Mouse (Mus musculus): ENCODE results near the gene Cym. TPM values are rescaled to one million over a fixed set of nuclear protein-coding genes. Genes with fewer than 3 reads are reported as not detected.

Gene Cym
- polyA plus RNA-seq, 1 experiment from 2014 or later, result not detected

GRCm38 (mm10) chr3:107238051-107238450, 16.5 kb upstream of the Cym start:
- H3K36me3 ChIP-seq (ENCODE audit: inconsistent target), result no peaks in the 10 kb centered on the region
- no peak overlapping the region for H3K27ac ChIP-seq
- H3K79me2 ChIP-seq (ENCODE audit: inconsistent target), result no peaks in the 10 kb centered on the region
- 84% methylated on average over 2 of the region's 2 CpGs for WGBS (ENCODE audit: missing documents)
- no peak overlapping the region for H3K4me3 ChIP-seq (ENCODE audit: inconsistent target)

- WGBS (ENCODE audit: missing documents), result 43% methylated on average over 2 of the region's 2 CpGs
These were observed 12.4 kb upstream of the Cym start for GRCm38 (mm10) chr3:107233945-107234344.

GRCm38 (mm10) chr3:107233351-107233813, 11.8 kb upstream of the Cym start:
- Histone ChIP-seq H3K4me3 (ENCODE audit: inconsistent target) (no peak overlapping the region), H3K79me2 (ENCODE audit: inconsistent target) (no peaks in the 10 kb centered on the region), H3K36me3 (ENCODE audit: inconsistent target) (no peaks in the 10 kb centered on the region), H3K27ac (no peak overlapping the region)
- WGBS (ENCODE audit: missing documents), result 6% methylated on average over 11 of the region's 11 CpGs

More at GRCm38 (mm10) chr3:107233945-107234344, 12.4 kb upstream of the Cym start:
- H3K27ac ChIP-seq, result no peak overlapping the region
- no peak overlapping the region for H3K4me3 ChIP-seq (ENCODE audit: inconsistent target)
- H3K36me3 ChIP-seq (ENCODE audit: inconsistent target), result no peaks in the 10 kb centered on the region
- no peaks in the 10 kb centered on the region for H3K79me2 ChIP-seq (ENCODE audit: inconsistent target)

- no peak overlapping the region for H3K4me3 ChIP-seq (ENCODE audit: inconsistent target)
- 81% methylated on average over 4 of the region's 4 CpGs for WGBS (ENCODE audit: missing documents)
- no peaks in the 10 kb centered on the region for H3K36me3 ChIP-seq (ENCODE audit: inconsistent target)
- no peaks in the 10 kb centered on the region for H3K79me2 ChIP-seq (ENCODE audit: inconsistent target)
- H3K27ac ChIP-seq, result no peak overlapping the region
These were observed 9.7 kb upstream of the Cym start for GRCm38 (mm10) chr3:107231202-107231601.

GRCm38 (mm10) chr3:107230527-107230926, 9.0 kb upstream of the Cym start, which contains the start of gene A630076J17Rik:
Gene A630076J17Rik (plus strand): TSS chr3:107230614.
- 17% methylated on average over 1 of the region's 1 CpGs for WGBS (ENCODE audit: missing documents)
- no peak within 1 kb of the TSS for H3K4me3 ChIP-seq (ENCODE audit: inconsistent target)
- H3K36me3 ChIP-seq (ENCODE audit: inconsistent target), result no peaks in the 10 kb centered on the region
- no peaks in the 10 kb centered on the region for H3K79me2 ChIP-seq (ENCODE audit: inconsistent target)
- H3K27ac ChIP-seq, result no peak within 1 kb of the TSS

GRCm38 (mm10) chr3:107229822-107230221, 8.3 kb upstream of the Cym start:
- Histone ChIP-seq H3K27ac (no peak overlapping the region), H3K79me2 (ENCODE audit: inconsistent target) (no peaks in the 10 kb centered on the region), H3K36me3 (ENCODE audit: inconsistent target) (no peaks in the 10 kb centered on the region), H3K4me3 (ENCODE audit: inconsistent target) (no peak overlapping the region)
- WGBS (ENCODE audit: missing documents), result 88% methylated on average over 5 of the region's 5 CpGs

- H3K79me2 ChIP-seq (ENCODE audit: inconsistent target), result no peaks in the 10 kb centered on the region
- H3K27ac ChIP-seq, result no peak overlapping the region
- WGBS (ENCODE audit: missing documents), result 88% methylated on average over 5 of the region's 5 CpGs
- no peak overlapping the region for H3K4me3 ChIP-seq (ENCODE audit: inconsistent target)
- no peaks in the 10 kb centered on the region for H3K36me3 ChIP-seq (ENCODE audit: inconsistent target)
These were observed 7.7 kb upstream of the Cym start for GRCm38 (mm10) chr3:107229221-107229620.

GRCm38 (mm10) chr3:107225820-107226219, 4.3 kb upstream of the Cym start:
- no peaks in the 10 kb centered on the region for H3K79me2 ChIP-seq (ENCODE audit: inconsistent target)
- 97% methylated on average over 5 of the region's 5 CpGs for WGBS (ENCODE audit: missing documents)
- no peaks in the 10 kb centered on the region for H3K36me3 ChIP-seq (ENCODE audit: inconsistent target)
- H3K27ac ChIP-seq, result no peak overlapping the region
- H3K4me3 ChIP-seq (ENCODE audit: inconsistent target), result no peak overlapping the region

GRCm38 (mm10) chr3:107223230-107223629, 1.7 kb upstream of the Cym start:
- H3K27ac ChIP-seq, result no peak overlapping the region
- 71% methylated on average over 1 of the region's 1 CpGs for WGBS (ENCODE audit: missing documents)
- no peak overlapping the region for H3K4me3 ChIP-seq (ENCODE audit: inconsistent target)
- no peaks in the 10 kb centered on the region for H3K36me3 ChIP-seq (ENCODE audit: inconsistent target)
- no peaks in the 10 kb centered on the region for H3K79me2 ChIP-seq (ENCODE audit: inconsistent target)

GRCm38 (mm10) chr3:107218572-107218971, 3.0 kb downstream of the Cym start:
- WGBS (ENCODE audit: missing documents), result 84% methylated on average over 7 of the region's 7 CpGs
- H3K4me3 ChIP-seq (ENCODE audit: inconsistent target), result no peak overlapping the region
- H3K79me2 ChIP-seq (ENCODE audit: inconsistent target), result no peaks in the 10 kb centered on the region
- H3K27ac ChIP-seq, result no peak overlapping the region
- H3K36me3 ChIP-seq (ENCODE audit: inconsistent target), result no peaks in the 10 kb centered on the region

GRCm38 (mm10) chr3:107217101-107217480, 4.4 kb downstream of the Cym start:
- Histone ChIP-seq H3K36me3 (ENCODE audit: inconsistent target) (no peaks in the 10 kb centered on the region), H3K4me3 (ENCODE audit: inconsistent target) (no peak overlapping the region), H3K79me2 (ENCODE audit: inconsistent target) (no peaks in the 10 kb centered on the region), H3K27ac (no peak overlapping the region)
- 89% methylated on average over 3 of the region's 3 CpGs for WGBS (ENCODE audit: missing documents)

GRCm38 (mm10) chr3:107216400-107217100, 5.0 kb downstream of the Cym start:
- Histone ChIP-seq H3K27ac (no peak overlapping the region), H3K36me3 (ENCODE audit: inconsistent target) (no peaks in the 10 kb centered on the region), H3K79me2 (ENCODE audit: inconsistent target) (no peaks in the 10 kb centered on the region), H3K4me3 (ENCODE audit: inconsistent target) (no peak overlapping the region)
- 80% methylated on average over 8 of the region's 8 CpGs for WGBS (ENCODE audit: missing documents)

GRCm38 (mm10) chr3:107214606-107215005, 6.9 kb downstream of the Cym start:
- no peaks in the 10 kb centered on the region for H3K36me3 ChIP-seq (ENCODE audit: inconsistent target)
- 87% methylated on average over 5 of the region's 5 CpGs for WGBS (ENCODE audit: missing documents)
- no peaks in the 10 kb centered on the region for H3K79me2 ChIP-seq (ENCODE audit: inconsistent target)
- H3K4me3 ChIP-seq (ENCODE audit: inconsistent target), result no peak overlapping the region
- no peak overlapping the region for H3K27ac ChIP-seq

GRCm38 (mm10) chr3:107207625-107208253, 13.8 kb downstream of the Cym start:
- Histone ChIP-seq H3K4me3 (ENCODE audit: inconsistent target) (no peak overlapping the region), H3K36me3 (ENCODE audit: inconsistent target) (no peaks in the 10 kb centered on the region), H3K79me2 (ENCODE audit: inconsistent target) (no peaks in the 10 kb centered on the region), H3K27ac (no peak overlapping the region)
- WGBS (ENCODE audit: missing documents), result 73% methylated on average over 7 of the region's 7 CpGs

GRCm38 (mm10) chr3:107206490-107207150, 14.9 kb downstream of the Cym start:
- Histone ChIP-seq H3K79me2 (ENCODE audit: inconsistent target) (no peaks in the 10 kb centered on the region), H3K27ac (no peak overlapping the region), H3K4me3 (ENCODE audit: inconsistent target) (no peak overlapping the region), H3K36me3 (ENCODE audit: inconsistent target) (no peaks in the 10 kb centered on the region)
- WGBS (ENCODE audit: missing documents), result 69% methylated on average over 4 of the region's 4 CpGs
